Mouse (Mus musculus) embryonic facial prominence, embryonic 15.5 days (tissue): ENCODE data around the gene Paqr6. TPM values are rescaled to one million over a fixed set of nuclear protein-coding genes. Genes with fewer than 3 reads are reported as not detected.
"Not testable (repeated sequence)": the region's sequence is repeated elsewhere in the genome, so short reads cannot be mapped to it uniquely, and the experiment has no call there.

Experiments used
- ATAC-seq: fragments of 200-750 bp; cut with Nextera tagmentation; 2 replicates; pipeline ENCODE4 v1.8.0; 2017; ENCODE audit warnings: low read depth, moderate TSS enrichment; ENCODE audit not compliant: insufficient number of reproducible peaks, low FRiP score, low TSS enrichment
- H3K27ac ChIP-seq: fragments of 300-500 bp; sonication (generic); replicated peaks from 2 replicates; pipeline ENCODE4 v1.5.1; 2015; ENCODE audit warnings: mild to moderate bottlenecking, inconsistent platforms
- H3K27me3 ChIP-seq: fragments of 300-500 bp; sonication (generic); 2 replicates; pipeline ENCODE4 v1.6.1; 2015; ENCODE audit warnings: inconsistent platforms
- H3K36me3 ChIP-seq: fragments of 300-500 bp; sonication (generic); 2 replicates; pipeline ENCODE4 v1.6.1; 2015; ENCODE audit warnings: mild to moderate bottlenecking, inconsistent platforms
- H3K4me1 ChIP-seq: fragments of 300-500 bp; sonication (generic); 2 replicates; pipeline ENCODE4 v1.6.1; 2015; ENCODE audit warnings: inconsistent platforms
- H3K4me2 ChIP-seq: fragments of 300-500 bp; sonication (generic); replicated peaks from 2 replicates; pipeline ENCODE4 v1.6.1; 2015; ENCODE audit warnings: mild to moderate bottlenecking, inconsistent platforms
- H3K4me3 ChIP-seq: fragments of 300-500 bp; sonication (generic); replicated peaks from 2 replicates; pipeline ENCODE4 v1.5.1; 2015; ENCODE audit warnings: mild to moderate bottlenecking, inconsistent platforms
- H3K9ac ChIP-seq: fragments of 300-500 bp; sonication (generic); 2 replicates; pipeline ENCODE4 v1.6.1; 2015; ENCODE audit warnings: inconsistent platforms
- H3K9me3 ChIP-seq: fragments of 300-500 bp; sonication (generic); replicated peaks from 2 replicates; pipeline ENCODE4 v1.6.1; 2016; ENCODE audit warnings: inconsistent platforms
- WGBS: fragments of 180-500 bp; shearing (Covaris S2); methylation state at CpG from one replicate; pipeline ENCODE4 v1.1.7; 2015; 5-methylcytosine and 5-hydroxymethylcytosine counted together
- polyA plus RNA-seq: library from polyadenylated mRNA; unstranded; fragments of >200 nt; fragmentation: Nextera tagmentation; extraction: Ambion mirVana; gene quantifications from 2 replicates; pipeline ENCODE4 v1.2.1, GENCODE M21; 2015

The Paqr6 gene
- polyA plus RNA-seq, 1 experiment from 2014 or later: 10.1 TPM

DNA sequence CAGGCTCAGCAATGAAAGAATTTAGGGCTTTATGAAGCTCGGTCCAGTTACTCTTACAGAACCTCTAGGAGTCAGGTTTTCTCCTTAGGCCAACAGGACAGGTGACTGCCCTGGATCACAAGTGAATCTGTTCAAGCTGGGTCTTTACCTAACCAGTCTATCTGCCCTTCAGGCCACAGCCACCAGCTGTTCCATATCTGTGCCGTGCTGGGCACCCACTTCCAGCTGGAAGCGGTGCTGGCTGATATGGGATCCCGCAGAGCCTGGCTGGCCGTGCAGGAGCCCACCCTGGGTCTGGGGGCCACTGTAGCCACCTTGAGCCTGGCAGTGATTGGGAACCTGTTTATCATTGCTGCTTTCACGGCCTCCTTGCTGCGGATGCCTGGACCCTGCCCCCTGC, 3.1 kb downstream of the Paqr6 start:
- H3K4me1 ChIP-seq: peaks cover 11% of the 10 kb centered on the region
- H3K9me3 ChIP-seq, H3K4me3 ChIP-seq, ATAC-seq, H3K9ac ChIP-seq, H3K27ac ChIP-seq, H3K36me3 ChIP-seq: not testable (repeated sequence)
- WGBS: 48% methylated on average over 3 of the region's 7 CpGs
- peak overlapping the region; percentile 47; the same call in 1 of the 2 replicates for H3K4me2 ChIP-seq
- H3K27me3 ChIP-seq: peaks cover 16% of the 10 kb centered on the region

DNA sequence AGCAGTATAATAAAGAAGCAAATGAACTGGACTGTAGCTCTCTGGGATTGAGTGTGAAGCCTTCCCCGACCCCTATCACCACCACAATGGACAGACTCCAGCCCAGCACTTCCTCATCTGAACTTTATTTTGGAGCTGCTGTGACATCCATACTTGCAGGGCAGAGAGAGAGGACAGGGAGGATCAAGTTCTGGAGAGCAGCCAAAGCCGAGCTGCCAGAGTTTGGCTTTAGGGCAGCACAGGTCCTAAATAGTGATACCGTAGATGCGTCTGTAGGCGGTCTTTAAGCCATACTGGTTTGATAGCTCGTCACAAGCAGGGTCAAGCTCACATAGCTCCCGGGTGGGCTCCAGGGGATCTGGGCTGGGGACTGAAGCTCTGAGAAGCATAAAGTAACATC, 4.1 kb downstream of the Paqr6 start:
- ATAC-seq, H3K4me3 ChIP-seq, H3K9me3 ChIP-seq, H3K36me3 ChIP-seq, H3K9ac ChIP-seq, H3K27ac ChIP-seq, H3K4me2 ChIP-seq: not testable (repeated sequence)
- Histone ChIP-seq H3K4me1 (peaks cover 11% of the 10 kb centered on the region), H3K27me3 (peaks cover 16% of the 10 kb centered on the region)
- WGBS: 69% methylated on average over 7 of the region's 7 CpGs

GRCm38 (mm10) chr3:88372643-88373042, 8.3 kb downstream of the Paqr6 start, which contains the start of gene Bglap3:
Gene Bglap3 (minus strand): TSS chr3:88372743.
- H3K4me1 ChIP-seq: peaks cover 11% of the 10 kb centered on the region
- WGBS: 93% methylated on average over 9 of the region's 9 CpGs
- not testable (repeated sequence) for H3K36me3 ChIP-seq, H3K9me3 ChIP-seq, H3K4me2 ChIP-seq, H3K27me3 ChIP-seq, H3K4me3 ChIP-seq, H3K9ac ChIP-seq, H3K27ac ChIP-seq, ATAC-seq

DNA sequence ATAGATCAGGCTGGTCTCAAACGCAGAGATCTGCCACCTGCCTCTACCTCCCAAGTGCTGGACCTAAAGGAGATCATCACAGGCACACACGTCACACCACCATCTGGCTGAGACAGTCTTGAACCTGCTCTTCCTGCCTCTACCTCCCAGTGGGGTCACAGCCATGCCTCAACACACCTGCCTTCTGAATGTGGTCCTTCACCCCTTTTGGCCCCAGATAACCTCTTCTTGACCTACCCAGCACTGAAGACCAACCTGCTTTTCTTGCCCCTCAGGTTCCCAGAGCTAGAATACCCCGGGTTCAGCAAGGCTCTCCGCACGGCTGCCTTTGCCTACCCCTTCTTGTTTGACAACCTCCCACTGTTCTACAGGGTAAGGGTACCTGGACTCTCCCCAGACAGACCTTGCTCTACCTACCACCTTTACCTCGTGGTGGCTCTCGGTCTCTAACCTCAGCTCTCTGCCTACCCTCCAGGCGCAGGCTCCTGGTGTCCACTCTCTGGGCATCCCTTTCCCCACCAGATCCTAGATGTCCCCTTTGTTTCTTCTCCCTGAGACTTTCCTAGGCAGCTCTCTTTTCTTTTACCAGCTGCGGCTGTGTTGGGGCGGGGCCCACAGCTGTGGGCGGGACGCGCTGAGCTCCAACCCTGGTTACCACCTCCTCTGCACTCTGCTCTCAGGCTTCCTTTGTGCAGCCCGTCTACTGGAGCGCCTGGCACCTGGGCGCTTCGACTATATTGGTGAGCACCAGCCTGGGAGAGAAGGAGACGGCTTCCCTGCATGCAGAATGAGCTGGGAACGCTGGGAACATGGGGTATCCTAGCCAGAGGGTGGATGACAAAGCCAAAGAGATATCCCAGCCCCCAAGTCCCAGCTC, 11.6 kb downstream of the Paqr6 start:
- not testable (repeated sequence) for H3K9me3 ChIP-seq, H3K9ac ChIP-seq, H3K36me3 ChIP-seq, H3K27me3 ChIP-seq
- Histone ChIP-seq H3K27ac (0 out of 2 replicates have a peak overlapping the region, but pooled peaks have one; percentile 48), H3K4me2 (peak overlapping the region; percentile 48), H3K4me3 (peak overlapping the region; percentile 31), H3K4me1 (peaks cover 11% of the 10 kb centered on the region)
- ATAC-seq: peak; percentile 89
- WGBS: 7% methylated on average over 19 of the region's 19 CpGs

DNA sequence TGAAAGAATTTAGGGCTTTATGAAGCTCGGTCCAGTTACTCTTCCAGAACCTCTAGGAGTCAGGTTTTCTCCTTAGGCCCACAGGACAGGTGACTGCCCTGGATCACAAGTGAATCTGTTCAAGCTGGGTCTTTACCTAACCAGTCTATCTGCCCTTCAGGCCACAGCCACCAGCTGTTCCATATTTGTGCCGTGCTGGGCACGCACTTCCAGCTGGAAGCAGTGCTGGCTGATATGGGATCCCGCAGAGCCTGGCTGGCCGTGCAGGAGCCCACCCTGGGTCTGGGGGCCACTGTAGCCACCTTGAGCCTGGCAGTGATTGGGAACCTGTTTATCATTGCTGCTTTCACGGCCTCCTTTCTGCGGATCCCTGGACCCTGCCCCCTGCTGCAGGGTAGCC, 12.3 kb downstream of the Paqr6 start:
- Histone ChIP-seq H3K4me3 (peak overlapping the region; percentile 31), H3K4me2 (peak overlapping the region; percentile 48), H3K4me1 (peaks cover 12% of the 10 kb centered on the region)
- not testable (repeated sequence) for H3K9me3 ChIP-seq, ATAC-seq, H3K9ac ChIP-seq, H3K36me3 ChIP-seq, H3K27ac ChIP-seq, H3K27me3 ChIP-seq
- WGBS: 15% methylated on average over 6 of the region's 7 CpGs

- not testable (repeated sequence) for H3K4me3 ChIP-seq, ATAC-seq, H3K9ac ChIP-seq, H3K36me3 ChIP-seq, H3K9me3 ChIP-seq, H3K27me3 ChIP-seq, H3K27ac ChIP-seq, H3K4me2 ChIP-seq
- 79% methylated on average over 5 of the region's 5 CpGs for WGBS
- H3K4me1 ChIP-seq: peaks cover 14% of the 10 kb centered on the region
These were observed 14.2 kb downstream of the Paqr6 start, which contains the start of gene Bglap2 for GRCm38 (mm10) chr3:88378599-88378998. Gene Bglap2 (minus strand): TSS chr3:88378699.

DNA sequence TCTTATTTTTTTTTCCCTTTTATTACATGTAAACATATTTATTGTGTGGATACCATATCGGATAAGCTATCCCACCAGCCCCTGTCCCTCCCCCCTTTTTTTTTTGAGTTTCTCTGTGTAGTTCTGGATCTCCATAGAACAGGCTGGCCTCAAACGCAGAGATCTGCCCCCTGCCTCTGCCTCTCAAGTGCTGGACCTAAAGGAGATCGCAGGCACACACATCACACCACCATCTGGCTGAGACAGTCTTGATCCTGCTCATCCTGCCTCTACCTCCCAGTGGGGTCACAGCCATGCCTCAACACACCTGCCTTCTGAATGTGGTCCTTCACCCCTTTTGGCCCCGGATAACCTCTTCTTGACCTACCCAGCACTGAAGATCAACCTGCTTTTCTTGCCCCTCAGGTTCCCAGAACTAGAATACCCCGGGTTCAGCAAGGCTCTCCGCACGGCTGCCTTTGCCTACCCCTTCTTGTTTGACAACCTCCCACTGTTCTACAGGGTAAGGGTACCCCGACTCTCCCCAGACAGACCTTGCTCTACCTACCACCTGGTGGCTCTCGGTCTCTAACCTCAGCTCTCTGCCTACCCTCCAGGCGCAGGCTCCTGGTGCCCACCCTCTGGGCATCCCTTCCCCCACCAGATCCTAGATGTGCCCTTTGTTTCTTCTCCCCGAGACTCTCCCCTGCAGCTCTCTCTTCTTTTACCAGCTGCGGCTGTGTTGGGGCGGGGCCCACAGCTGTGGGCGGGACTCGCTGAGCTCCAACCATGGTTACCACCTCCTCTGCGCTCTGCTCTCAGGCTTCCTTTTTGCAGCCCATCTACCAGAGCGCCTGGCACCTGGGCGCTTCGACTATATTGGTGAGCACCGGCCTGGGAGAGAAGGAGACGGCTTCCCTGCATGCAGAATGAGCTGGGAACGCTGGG, 17.3 kb downstream of the Paqr6 start:
- H3K4me2 ChIP-seq: peak overlapping the region; percentile 49
- H3K9ac ChIP-seq: not testable (repeated sequence)
- WGBS: 11% methylated on average over 16 of the region's 22 CpGs

DNA sequence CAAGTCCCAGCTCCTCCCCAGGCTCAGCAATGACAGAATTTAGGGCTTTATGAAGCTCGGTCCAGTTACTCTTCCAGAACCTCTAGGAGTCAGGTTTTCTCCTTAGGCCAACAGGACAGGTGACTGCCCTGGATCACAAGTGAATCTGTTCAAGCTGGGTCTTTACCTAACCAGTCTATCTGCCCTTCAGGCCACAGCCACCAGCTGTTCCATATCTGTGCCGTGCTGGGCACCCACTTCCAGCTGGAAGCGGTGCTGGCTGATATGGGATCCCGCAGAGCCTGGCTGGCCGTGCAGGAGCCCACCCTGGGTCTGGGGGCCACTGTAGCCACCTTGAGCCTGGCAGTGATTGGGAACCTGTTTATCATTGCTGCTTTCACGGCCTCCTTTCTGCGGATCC, 18.0 kb downstream of the Paqr6 start:
- not testable (repeated sequence) for H3K27me3 ChIP-seq, H3K27ac ChIP-seq, ATAC-seq, H3K9me3 ChIP-seq, H3K4me1 ChIP-seq, H3K9ac ChIP-seq, H3K36me3 ChIP-seq, H3K4me3 ChIP-seq
- 37% methylated on average over 2 of the region's 7 CpGs for WGBS
- H3K4me2 ChIP-seq: peak overlapping the region; percentile 49

More for the DNA sequence above, 17.3 kb downstream of the Paqr6 start:
- peak overlapping the region; percentile 34 for H3K4me3 ChIP-seq
- H3K36me3 ChIP-seq, H3K9me3 ChIP-seq, H3K4me1 ChIP-seq, H3K27ac ChIP-seq, H3K27me3 ChIP-seq: not testable (repeated sequence)
- peak; percentile 83 for ATAC-seq

GRCm38 (mm10) chr3:88384364-88384763, 20.0 kb downstream of the Paqr6 start, which contains the start of gene Bglap:
Gene Bglap (minus strand): TSS chr3:88384464.
- ATAC-seq: peak; percentile 39; the same call in 1 of the 2 replicates
- Histone ChIP-seq H3K9ac (no peak within 1 kb of the TSS), H3K36me3 (no peaks in the 10 kb centered on the region), H3K4me1 (0 out of 2 replicates have a peak, but pooled peaks cover 3% of the 10 kb centered on the region), H3K27ac (no peak within 1 kb of the TSS), H3K4me2 (no peak within 1 kb of the TSS), H3K9me3 (no peaks in the 10 kb centered on the region), H3K27me3 (no peaks in the 10 kb centered on the region), H3K4me3 (no peak within 1 kb of the TSS)
- 77% methylated on average over 5 of the region's 5 CpGs for WGBS

- ATAC-seq: peak; percentile 40; the same call in 1 of the 2 replicates
These were observed 29.5 kb downstream of the Paqr6 start for GRCm38 (mm10) chr3:88393776-88394375.

More at GRCm38 (mm10) chr3:88393776-88394375, 29.5 kb downstream of the Paqr6 start:
- Histone ChIP-seq H3K27me3 (no peaks in the 10 kb centered on the region), H3K9ac (no peak overlapping the region), H3K4me3 (no peak overlapping the region), H3K9me3 (no peaks in the 10 kb centered on the region), H3K4me2 (no peak overlapping the region), H3K36me3 (peaks cover 18% of the 10 kb centered on the region), H3K27ac (no peak overlapping the region), H3K4me1 (0 out of 2 replicates have a peak, but pooled peaks cover 6% of the 10 kb centered on the region)
- 81% methylated on average over 9 of the region's 9 CpGs for WGBS
